Mouse (Mus musculus): ENCODE measurements at regions not wholly inside any gene's neighbourhood (a gene's known extent, or its start where the extent isn't known, plus 50 kb on each side); places are given as distances from the start of the nearest gene placed in this dataset.

DNA sequence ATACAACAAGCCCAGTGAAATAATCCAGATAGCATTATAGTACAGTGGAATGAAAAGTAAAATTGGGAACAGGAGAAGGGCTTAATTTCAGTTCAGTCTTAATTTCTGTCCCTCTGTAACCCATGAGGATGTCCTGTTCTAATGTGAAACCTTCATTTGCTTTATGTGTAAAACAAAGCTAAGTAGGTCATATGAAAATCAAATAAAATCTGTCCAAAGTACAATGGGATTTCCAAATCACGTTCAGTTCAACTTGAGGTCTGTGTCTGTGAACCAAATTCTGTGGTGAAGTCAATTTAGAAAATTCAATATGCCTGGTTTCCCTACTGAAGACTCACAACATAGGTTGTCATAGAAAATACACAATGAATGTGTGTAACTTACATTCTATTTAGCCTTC lies 74.4 kb upstream of the Dab2 start:
- TF ChIP-seq CTCF (IDR thresholded peaks at IDR 0.05; ENCODE audit: low read depth, low read length) (no peak), POLR2A (IDR thresholded peaks at IDR 0.05; ENCODE audit: insufficient read depth, low read length) (no peak)
